Mouse (Mus musculus) G1E (cell line): ENCODE results near the gene Ptpn21. TPM values are rescaled to one million over a fixed set of nuclear protein-coding genes. Genes with fewer than 3 reads are reported as not detected.

Source experiments
- ATAC-seq: 2 replicates; pipeline ENCODE4 v1.8.0; 2016; ENCODE audit warnings: mild to moderate bottlenecking; ENCODE audit not compliant: insufficient number of reproducible peaks, poor library complexity, low FRiP score, severe bottlenecking; ENCODE audit errors: extremely low read depth
- DNase-seq: peaks from one replicate; pipeline ENCODE4 v3.0.0; 2012; ENCODE audit warnings: low spot score
- H3K27me3 ChIP-seq: 2 replicates; pipeline ENCODE4 v1.6.1; 2012; ENCODE audit warnings: mild to moderate bottlenecking, low read length, inconsistent platforms; ENCODE audit not compliant: insufficient read depth
- H3K36me3 ChIP-seq: replicated peaks from 2 replicates; pipeline ENCODE3; 2012; ENCODE audit warnings: mild to moderate bottlenecking, inconsistent platforms
- H3K4me1 ChIP-seq: 2 replicates; pipeline ENCODE4 v1.6.1; 2012; ENCODE audit warnings: low read depth, low read length, inconsistent platforms, mixed read lengths; ENCODE audit not compliant: insufficient read depth
- H3K4me3 ChIP-seq: 2 replicates; pipeline ENCODE4 v1.5.1; 2012; ENCODE audit warnings: low read depth, mild to moderate bottlenecking, inconsistent platforms, low read length, moderate library complexity, mixed read lengths
- H3K9me3 ChIP-seq: replicated peaks from 2 replicates; pipeline ENCODE4 v1.6.1; 2012; ENCODE audit warnings: inconsistent platforms
- CTCF ChIP-seq: IDR thresholded peaks from 2 replicates; pipeline ENCODE4 v1.5.1; 2012; ENCODE audit warnings: low read depth, low read length, inconsistent platforms, mixed read lengths
- GATA1 ChIP-seq: IDR thresholded peaks from 2 replicates; pipeline ENCODE4 v1.6.1; 2012; ENCODE audit warnings: borderline replicate concordance, low read length, inconsistent platforms, mixed read lengths
- GATA2 ChIP-seq: IDR thresholded peaks from 2 replicates; pipeline ENCODE4 v1.6.1; 2012; ENCODE audit warnings: low read depth, low read length, inconsistent platforms, borderline replicate concordance
- POLR2AphosphoS5 ChIP-seq: IDR thresholded peaks from 2 replicates; pipeline ENCODE4 v1.6.1; 2012; ENCODE audit warnings: low read depth, low read length, inconsistent platforms; ENCODE audit not compliant: insufficient replicate concordance
- TAL1 ChIP-seq: conservative IDR thresholded peaks from 2 replicates; pipeline ENCODE4 v1.6.1; 2012; ENCODE audit warnings: low read depth, low read length, inconsistent platforms, mixed read lengths
- polyA plus RNA-seq: library from polyadenylated mRNA; stranded (reverse); fragments of >175 nt; gene quantifications from 2 replicates; pipeline ENCODE4 v1.2.3, GENCODE M21; 2012
- total RNA-seq, 2 experiments: library from RNA; stranded (forward) in 1 of 2; stranded (reverse) in 1 of 2; fragments of 200-1000 nt in 1 of 2; fragments of >200 nt in 1 of 2; fragmentation: Nextera tagmentation in 1 of 2; gene quantifications; 2 replicates each; pipeline ENCODE4 v1.2.3; 2014 to 2017

Ptpn21 gene
- total and polyA plus RNA-seq, 3 experiments, result 7.2 to 35.4 (median 9.0) TPM

DNA sequence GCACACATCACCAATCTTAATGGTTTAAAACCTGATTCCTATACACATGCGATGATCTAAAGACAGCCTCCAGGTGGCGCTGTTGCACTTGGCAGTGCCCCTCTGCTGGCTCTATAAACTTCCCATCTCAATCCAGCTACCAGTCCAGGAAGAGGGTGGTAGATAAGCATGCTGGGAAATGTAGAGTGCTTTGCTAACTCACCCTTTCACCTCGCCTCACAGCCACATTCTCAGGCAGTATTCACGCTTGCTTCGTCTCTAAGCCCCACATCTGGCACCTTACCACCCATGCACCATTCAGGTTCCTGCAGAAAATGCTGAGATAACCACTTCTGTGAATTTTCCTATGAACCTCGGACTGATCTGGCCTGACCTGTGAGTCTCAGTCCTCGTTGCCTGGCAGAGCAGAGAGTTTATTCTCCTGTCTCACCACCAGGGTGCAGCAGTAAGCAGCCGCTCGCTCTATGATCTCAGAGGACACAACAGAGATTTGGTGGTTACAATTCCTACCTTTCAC lies 62.5 kb downstream of the Ptpn21 start:
- ATAC-seq (peak; percentile 88), DNase-seq (peak; percentile 74)
- peak overlapping the region; percentile 15; the same call in 1 of the 2 replicates for H3K4me3 ChIP-seq
- peaks cover 41% of the 10 kb centered on the region for H3K36me3 ChIP-seq
- H3K27me3 ChIP-seq, result no peaks in the 10 kb centered on the region
- no peak for TF ChIP-seq POLR2AphosphoS5
- peak; percentile 77 for TF ChIP-seq CTCF
- TF ChIP-seq TAL1, result no peak
- TF ChIP-seq GATA2, result no peak
- peaks cover 6% of the 10 kb centered on the region for H3K4me1 ChIP-seq
- peaks cover 4% of the 10 kb centered on the region for H3K9me3 ChIP-seq

DNA sequence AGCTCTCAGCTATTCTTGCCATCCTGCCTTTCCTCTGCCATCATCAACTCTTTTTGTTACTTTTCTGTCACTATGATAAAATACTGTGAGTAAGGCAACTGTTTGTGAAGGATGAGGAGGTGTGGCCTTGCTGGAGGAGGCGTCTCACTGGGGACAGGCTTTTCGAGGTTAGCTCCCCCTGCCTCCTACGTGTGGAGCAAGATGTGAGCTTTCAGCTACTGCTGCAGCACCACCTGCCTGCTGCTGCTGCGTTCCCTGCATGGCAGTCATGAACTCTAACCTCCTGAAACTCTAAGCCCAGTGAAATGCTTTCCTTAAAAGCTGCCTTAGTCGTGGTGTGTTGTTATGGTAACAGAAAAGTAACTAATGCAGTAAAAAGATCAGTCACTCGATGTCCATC lies 63.3 kb downstream of the Ptpn21 start:
- Histone ChIP-seq H3K4me3 (no peak overlapping the region), H3K9me3 (peaks cover 4% of the 10 kb centered on the region), H3K4me1 (peaks cover 6% of the 10 kb centered on the region), H3K27me3 (no peaks in the 10 kb centered on the region), H3K36me3 (peaks cover 40% of the 10 kb centered on the region)
- no peak for TF ChIP-seq CTCF
- no peak for TF ChIP-seq GATA2
- TF ChIP-seq TAL1, result no peak
- TF ChIP-seq POLR2AphosphoS5, result no peak
- no peak for TF ChIP-seq GATA1
- DNase-seq, result no peak
- no peak for ATAC-seq

DNA sequence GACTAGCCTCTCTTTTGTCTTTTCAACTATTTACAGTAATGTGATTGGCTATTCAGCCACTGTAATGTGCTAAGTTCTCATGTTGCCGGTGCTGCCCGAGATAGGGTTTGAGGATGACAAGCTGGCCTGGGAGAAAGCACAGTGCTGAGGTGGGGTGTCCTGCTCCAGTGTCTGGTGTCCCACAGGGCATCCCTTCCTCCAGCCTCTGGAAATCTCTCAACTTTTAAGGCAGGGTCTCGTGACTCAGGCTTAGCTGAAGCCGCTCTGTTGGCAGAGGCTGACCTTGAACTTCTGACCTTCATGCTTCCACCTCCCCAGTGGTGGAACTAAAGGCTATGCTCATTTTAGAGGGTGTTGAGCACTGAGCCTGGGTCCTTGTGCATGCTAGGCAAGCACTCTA lies 66.8 kb downstream of the Ptpn21 start:
- no peaks in the 10 kb centered on the region for H3K27me3 ChIP-seq
- DNase-seq (no peak), ATAC-seq (no peak)
- no peak for TF ChIP-seq GATA1
- TF ChIP-seq POLR2AphosphoS5, result no peak
- TF ChIP-seq GATA2, result no peak
- TF ChIP-seq CTCF, result no peak
- no peak for TF ChIP-seq TAL1
- H3K4me1 ChIP-seq, result peaks cover 6% of the 10 kb centered on the region
- peaks cover 28% of the 10 kb centered on the region for H3K36me3 ChIP-seq
- H3K9me3 ChIP-seq, result peaks cover 4% of the 10 kb centered on the region
- H3K4me3 ChIP-seq, result no peak overlapping the region

DNA sequence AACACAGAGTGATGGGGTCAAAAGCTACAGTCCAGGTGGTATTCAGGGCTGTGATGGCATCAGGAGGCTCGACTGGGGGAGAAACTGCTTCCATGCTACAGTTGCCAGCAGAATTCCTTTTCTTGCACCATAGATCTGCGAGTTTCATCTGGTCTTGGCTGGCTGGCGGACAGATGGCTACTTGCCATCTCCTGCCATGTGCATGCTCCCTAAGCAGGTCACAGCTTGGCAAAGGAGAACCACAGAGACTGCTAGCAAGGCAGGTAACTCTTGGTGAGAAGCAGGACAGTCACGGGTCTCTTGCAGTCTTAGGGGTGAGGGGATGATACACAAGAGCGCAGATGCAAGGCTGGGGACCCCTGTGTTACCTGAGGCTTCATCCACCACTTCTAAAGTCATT lies 67.3 kb downstream of the Ptpn21 start:
- H3K27me3 ChIP-seq, result no peaks in the 10 kb centered on the region
- no peak for DNase-seq
- no peak for ATAC-seq
- peaks cover 4% of the 10 kb centered on the region for H3K9me3 ChIP-seq
- H3K4me3 ChIP-seq, result no peak overlapping the region
- peaks cover 4% of the 10 kb centered on the region for H3K4me1 ChIP-seq
- TF ChIP-seq CTCF, result no peak
- TF ChIP-seq POLR2AphosphoS5, result no peak
- no peak for TF ChIP-seq GATA2
- no peak for TF ChIP-seq GATA1
- TF ChIP-seq TAL1, result no peak
- peaks cover 32% of the 10 kb centered on the region for H3K36me3 ChIP-seq

DNA sequence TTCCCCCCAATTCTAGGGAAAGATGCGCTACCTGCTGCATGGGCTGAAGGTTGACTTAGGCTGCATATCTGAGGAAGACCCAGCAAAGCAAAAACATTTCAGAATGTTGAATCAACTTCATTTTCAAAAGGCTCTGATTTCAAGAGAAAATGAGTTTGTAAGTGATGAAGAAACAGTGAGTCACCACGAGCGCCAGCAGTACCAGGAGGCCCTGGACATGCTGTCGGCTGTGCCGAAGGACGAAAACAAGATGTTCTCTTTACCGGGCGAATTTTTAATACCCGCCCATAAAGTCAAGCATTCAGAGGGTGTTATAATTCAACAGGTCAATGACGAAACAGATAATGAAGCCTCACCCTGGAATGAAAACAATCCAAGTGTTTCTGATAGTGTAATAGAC lies 68.1 kb downstream of the Ptpn21 start:
- H3K36me3 ChIP-seq, result peaks cover 34% of the 10 kb centered on the region
- no peaks in the 10 kb centered on the region for H3K27me3 ChIP-seq
- no peaks in the 10 kb centered on the region for H3K4me1 ChIP-seq
- no peak overlapping the region for H3K4me3 ChIP-seq
- H3K9me3 ChIP-seq, result peaks cover 4% of the 10 kb centered on the region
- TF ChIP-seq TAL1 (no peak), POLR2AphosphoS5 (no peak), CTCF (no peak), GATA1 (no peak), GATA2 (no peak)
- DNase-seq (no peak), ATAC-seq (no peak)

DNA sequence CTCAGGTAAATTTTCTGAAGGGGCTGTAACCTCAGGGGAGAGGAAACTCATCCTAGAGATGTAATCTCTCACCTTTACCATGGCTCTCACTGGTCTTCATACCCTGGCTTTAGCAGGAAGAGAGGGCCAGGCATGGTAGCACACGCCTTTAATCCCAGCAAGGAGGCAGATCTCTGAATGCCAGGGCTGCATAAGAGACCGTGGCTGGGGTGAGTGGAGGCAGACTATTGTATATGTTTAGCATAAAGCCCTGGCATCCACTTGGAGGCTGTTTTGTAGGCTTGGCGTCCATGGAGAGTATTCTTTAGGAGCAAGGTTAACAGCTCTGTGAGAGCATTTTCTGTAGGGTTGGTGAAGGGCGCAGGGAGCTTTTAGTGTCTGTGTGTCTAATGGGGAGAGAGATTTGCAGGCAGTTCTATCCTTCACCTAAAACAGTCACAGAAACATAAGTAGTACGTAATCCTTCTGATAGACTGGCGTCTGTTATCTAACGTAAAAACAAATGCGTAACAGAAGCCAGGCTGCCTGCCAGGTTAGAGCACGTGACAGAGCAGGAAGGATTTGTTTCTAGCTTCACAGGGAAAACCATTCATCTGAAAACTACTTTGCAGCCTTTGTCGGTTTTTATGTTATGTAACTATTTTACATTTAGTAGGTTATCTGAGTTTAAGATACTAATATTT lies 68.9 kb downstream of the Ptpn21 start:
- Histone ChIP-seq H3K4me3 (no peak overlapping the region), H3K27me3 (no peaks in the 10 kb centered on the region), H3K36me3 (peaks cover 35% of the 10 kb centered on the region), H3K9me3 (no peaks in the 10 kb centered on the region), H3K4me1 (no peaks in the 10 kb centered on the region)
- ATAC-seq (no peak), DNase-seq (no peak)
- TF ChIP-seq TAL1 (no peak), GATA1 (no peak), GATA2 (no peak), POLR2AphosphoS5 (no peak), CTCF (no peak)
